Mouse (Mus musculus) intestine, embryonic 15.5 days (tissue): ENCODE data around the gene Cdca3. TPM values are rescaled to one million over a fixed set of nuclear protein-coding genes. Genes with fewer than 3 reads are reported as not detected.

Experiments
- ATAC-seq: fragments of 200-750 bp; cut with Nextera tagmentation; 2 replicates; pipeline ENCODE4 v1.8.0; 2017; ENCODE audit warnings: moderate TSS enrichment, moderate library complexity
- H3K27ac ChIP-seq: fragments of 300-500 bp; sonication (generic); 2 replicates; pipeline ENCODE4 v1.5.1; 2015; ENCODE audit warnings: mild to moderate bottlenecking, inconsistent platforms
- H3K27me3 ChIP-seq: fragments of 300-500 bp; sonication (generic); replicated peaks from 2 replicates; pipeline ENCODE4 v1.6.1; 2015; ENCODE audit warnings: inconsistent platforms
- H3K36me3 ChIP-seq: fragments of 300-500 bp; sonication (generic); 2 replicates; pipeline ENCODE4 v1.6.1; 2015; ENCODE audit warnings: inconsistent platforms
- H3K4me1 ChIP-seq: fragments of 300-500 bp; sonication (generic); replicated peaks from 2 replicates; pipeline ENCODE4 v1.6.1; 2015; ENCODE audit warnings: inconsistent platforms
- H3K4me2 ChIP-seq: fragments of 300-500 bp; sonication (generic); replicated peaks from 2 replicates; pipeline ENCODE4 v1.6.1; 2015; ENCODE audit warnings: mild to moderate bottlenecking, inconsistent platforms
- H3K4me3 ChIP-seq: fragments of 300-500 bp; sonication (generic); replicated peaks from 2 replicates; pipeline ENCODE4 v1.5.1; 2015; ENCODE audit warnings: inconsistent platforms
- H3K9ac ChIP-seq: fragments of 300-500 bp; sonication (generic); 2 replicates; pipeline ENCODE4 v1.6.1; 2015; ENCODE audit warnings: inconsistent platforms
- H3K9me3 ChIP-seq: fragments of 300-500 bp; sonication (generic); 2 replicates; pipeline ENCODE4 v1.6.1; 2016; ENCODE audit warnings: inconsistent platforms
- WGBS: fragments of 180-500 bp; shearing (Covaris S2); methylation state at CpG from one replicate; pipeline ENCODE4 v1.1.7; 2015; 5-methylcytosine and 5-hydroxymethylcytosine counted together
- polyA plus RNA-seq: library from polyadenylated mRNA; unstranded; fragments of >200 nt; fragmentation: Nextera tagmentation; extraction: Ambion mirVana; gene quantifications from 2 replicates; pipeline ENCODE4 v1.2.1, GENCODE M21; 2015

Cdca3 gene
- polyA plus RNA-seq, 1 experiment from 2014 or later: 166 TPM

GRCm38 (mm10) chr6:124861266-124861665 lies 31.9 kb downstream of the Cdca3 start:
- peaks cover 37% of the 10 kb centered on the region for H3K4me1 ChIP-seq
- H3K4me3 ChIP-seq: no peak overlapping the region
- H3K27me3 ChIP-seq: peaks cover 20% of the 10 kb centered on the region
- WGBS: 83% methylated on average over 19 of the region's 19 CpGs
- no peak overlapping the region for H3K27ac ChIP-seq
- H3K9me3 ChIP-seq: no peaks in the 10 kb centered on the region
- no peak overlapping the region for H3K9ac ChIP-seq
- H3K4me2 ChIP-seq: no peak overlapping the region
- H3K36me3 ChIP-seq: no peaks in the 10 kb centered on the region
- ATAC-seq: no peak

DNA sequence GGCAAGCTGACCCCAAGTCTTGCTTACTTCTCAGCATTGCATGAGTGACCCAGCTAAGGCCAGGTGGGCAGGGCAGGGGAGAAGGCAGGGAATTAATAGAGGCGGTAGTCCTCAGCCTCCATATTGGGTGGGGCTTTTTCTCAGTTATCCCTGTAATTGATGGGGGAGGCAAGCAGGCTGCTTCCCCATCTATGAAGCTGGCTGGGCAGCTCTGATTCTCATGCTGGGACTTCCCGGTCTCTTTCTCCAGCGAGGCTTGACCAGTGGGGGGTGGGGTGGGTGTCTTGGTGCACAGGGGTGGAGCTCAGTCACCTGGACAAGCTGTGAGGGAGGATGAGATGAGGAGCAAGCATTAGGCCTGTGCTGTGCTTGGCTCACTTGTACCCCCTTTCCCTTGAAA lies 32.5 kb downstream of the Cdca3 start:
- Histone ChIP-seq H3K27me3 (peaks cover 20% of the 10 kb centered on the region), H3K4me1 (peaks cover 34% of the 10 kb centered on the region)
- WGBS: 40% methylated on average over 3 of the region's 3 CpGs

DNA sequence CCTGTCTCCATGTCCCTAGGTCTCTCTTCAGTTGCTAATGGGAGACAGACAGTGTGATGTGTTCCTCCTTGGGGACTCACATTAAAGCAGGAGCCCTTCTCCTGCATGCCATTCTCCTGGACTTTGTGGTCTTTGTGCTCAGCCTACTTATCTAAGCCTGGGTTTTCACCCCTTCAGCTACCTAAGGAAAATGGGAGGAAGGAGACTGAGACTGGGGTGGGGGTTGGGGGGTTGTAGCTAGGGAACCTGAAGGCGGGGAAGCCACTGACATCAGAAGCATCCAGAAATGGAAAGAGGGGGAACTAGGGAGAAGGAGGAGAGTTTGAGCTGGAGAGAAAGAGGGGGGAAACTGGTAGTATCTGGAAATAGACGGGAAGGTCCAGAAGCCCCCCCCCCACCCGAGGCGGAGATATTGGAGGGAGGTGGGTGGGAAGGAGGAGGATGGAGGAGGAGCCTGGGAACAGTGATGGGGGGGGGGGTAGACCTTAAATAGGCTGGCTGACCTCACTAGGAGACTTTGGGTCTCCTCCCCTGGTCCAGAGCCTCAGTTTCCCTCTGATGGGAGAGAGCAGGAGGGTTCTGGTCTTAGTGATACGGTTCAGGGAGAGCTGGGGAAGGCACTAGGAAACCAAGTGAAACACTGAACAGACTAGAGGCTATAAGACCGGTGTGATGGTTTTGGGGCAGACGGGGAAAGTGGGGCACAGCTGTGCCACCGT lies 33.2 kb downstream of the Cdca3 start:
- H3K27ac ChIP-seq: no peak overlapping the region
- WGBS: 15% methylated on average over 8 of the region's 8 CpGs
- H3K9ac ChIP-seq: no peak overlapping the region
- peaks cover 34% of the 10 kb centered on the region for H3K4me1 ChIP-seq
- H3K4me3 ChIP-seq: peak overlapping the region; percentile 48
- ATAC-seq: peak; percentile 2; the same call in 1 of the 2 replicates
- H3K4me2 ChIP-seq: peak overlapping the region; percentile 80
- peaks cover 21% of the 10 kb centered on the region for H3K27me3 ChIP-seq
- H3K36me3 ChIP-seq: no peaks in the 10 kb centered on the region
- H3K9me3 ChIP-seq: no peaks in the 10 kb centered on the region

More for the DNA sequence above, 32.5 kb downstream of the Cdca3 start:
- no peak overlapping the region for H3K4me3 ChIP-seq
- no peak overlapping the region for H3K27ac ChIP-seq
- ATAC-seq: no peak
- no peaks in the 10 kb centered on the region for H3K9me3 ChIP-seq
- H3K9ac ChIP-seq: no peak overlapping the region
- H3K36me3 ChIP-seq: no peaks in the 10 kb centered on the region
- no peak overlapping the region for H3K4me2 ChIP-seq

- peaks cover 21% of the 10 kb centered on the region for H3K27me3 ChIP-seq
- peak; percentile 51 for ATAC-seq
- no peaks in the 10 kb centered on the region for H3K9me3 ChIP-seq
- H3K4me2 ChIP-seq: peak overlapping the region; percentile 80
- H3K36me3 ChIP-seq: no peaks in the 10 kb centered on the region
- no peak overlapping the region for H3K27ac ChIP-seq
- 1% methylated on average over 16 of the region's 16 CpGs for WGBS
- H3K4me3 ChIP-seq: peak overlapping the region; percentile 48
- H3K9ac ChIP-seq: peak overlapping the region; percentile 47
- peaks cover 32% of the 10 kb centered on the region for H3K4me1 ChIP-seq
Observed at GRCm38 (mm10) chr6:124863125-124863657, 33.8 kb downstream of the Cdca3 start.

GRCm38 (mm10) chr6:124863658-124864298 lies 34.4 kb downstream of the Cdca3 start, which contains the start of gene Gpr162:
Gene Gpr162, minus strand, starts transcription at chr6:124863983.
- Histone ChIP-seq H3K4me1 (peaks cover 28% of the 10 kb centered on the region), H3K27me3 (peaks cover 20% of the 10 kb centered on the region), H3K27ac (no peak within 1 kb of the TSS), H3K9ac (peak within 1 kb of the TSS; percentile 47), H3K4me2 (peak within 1 kb of the TSS; percentile 80), H3K36me3 (no peaks in the 10 kb centered on the region), H3K4me3 (peak within 1 kb of the TSS; percentile 48), H3K9me3 (no peaks in the 10 kb centered on the region)
- under 1% methylated on average over 37 of the region's 43 CpGs for WGBS
- ATAC-seq: peak; percentile 81

GRCm38 (mm10) chr6:124865766-124866362 lies 36.5 kb downstream of the Cdca3 start:
- H3K4me2 ChIP-seq: no peak overlapping the region
- peaks cover 12% of the 10 kb centered on the region for H3K27me3 ChIP-seq
- H3K4me3 ChIP-seq: no peak overlapping the region
- H3K9me3 ChIP-seq: no peaks in the 10 kb centered on the region
- H3K36me3 ChIP-seq: no peaks in the 10 kb centered on the region
- peaks cover 18% of the 10 kb centered on the region for H3K4me1 ChIP-seq
- no peak overlapping the region for H3K9ac ChIP-seq
- no peak overlapping the region for H3K27ac ChIP-seq
- WGBS: 42% methylated on average over 18 of the region's 18 CpGs
- ATAC-seq: no peak

DNA sequence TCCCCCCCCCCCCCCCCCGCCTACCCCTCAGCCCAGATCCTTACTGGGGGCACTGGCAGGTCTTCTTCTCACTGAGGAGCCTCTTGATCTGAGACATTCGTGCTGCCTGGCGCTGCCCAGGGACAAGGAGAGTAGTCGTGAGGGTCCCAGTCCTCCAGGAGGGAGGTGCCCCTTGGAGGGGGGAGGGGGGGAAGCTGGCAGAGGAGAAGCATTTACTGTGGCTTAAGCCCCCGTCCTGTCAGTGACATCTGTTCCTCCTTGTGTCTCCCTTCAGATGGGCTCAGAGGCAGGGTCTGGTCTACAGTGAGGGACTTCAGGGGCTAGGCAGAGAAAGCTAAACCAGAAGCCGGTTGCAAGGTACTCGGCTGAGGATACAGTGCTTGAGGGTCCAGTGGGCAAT lies 37.2 kb downstream of the Cdca3 start:
- Histone ChIP-seq H3K36me3 (no peaks in the 10 kb centered on the region), H3K9me3 (no peaks in the 10 kb centered on the region), H3K27me3 (peaks cover 9% of the 10 kb centered on the region; the same call in 1 of the 2 replicates), H3K4me3 (no peak overlapping the region), H3K4me1 (peaks cover 18% of the 10 kb centered on the region), H3K27ac (no peak overlapping the region), H3K4me2 (no peak overlapping the region), H3K9ac (no peak overlapping the region)
- whole genome bisulfite sequencing: 68% methylated on average over 6 of the region's 7 CpGs
- ATAC-seq: no peak

GRCm38 (mm10) chr6:124874348-124874747 lies 45.0 kb downstream of the Cdca3 start:
- no peak overlapping the region for H3K9ac ChIP-seq
- H3K4me1 ChIP-seq: no peaks in the 10 kb centered on the region
- no peaks in the 10 kb centered on the region for H3K9me3 ChIP-seq
- H3K36me3 ChIP-seq: no peaks in the 10 kb centered on the region
- no peaks in the 10 kb centered on the region for H3K27me3 ChIP-seq
- 48% methylated on average over 2 of the region's 3 CpGs for WGBS
- H3K4me3 ChIP-seq: no peak overlapping the region
- H3K4me2 ChIP-seq: no peak overlapping the region
- ATAC-seq: no peak
- no peak overlapping the region for H3K27ac ChIP-seq

- H3K4me3 ChIP-seq: no peak overlapping the region
- no peak overlapping the region for H3K9ac ChIP-seq
- no peaks in the 10 kb centered on the region for H3K36me3 ChIP-seq
- ATAC-seq: no peak
- 51% methylated on average over 6 of the region's 6 CpGs for WGBS
- H3K4me1 ChIP-seq: no peaks in the 10 kb centered on the region
- no peaks in the 10 kb centered on the region for H3K9me3 ChIP-seq
- H3K4me2 ChIP-seq: no peak overlapping the region
- H3K27ac ChIP-seq: no peak overlapping the region
- no peaks in the 10 kb centered on the region for H3K27me3 ChIP-seq
Observed at GRCm38 (mm10) chr6:124879390-124879789, 50.0 kb downstream of the Cdca3 start.

DNA sequence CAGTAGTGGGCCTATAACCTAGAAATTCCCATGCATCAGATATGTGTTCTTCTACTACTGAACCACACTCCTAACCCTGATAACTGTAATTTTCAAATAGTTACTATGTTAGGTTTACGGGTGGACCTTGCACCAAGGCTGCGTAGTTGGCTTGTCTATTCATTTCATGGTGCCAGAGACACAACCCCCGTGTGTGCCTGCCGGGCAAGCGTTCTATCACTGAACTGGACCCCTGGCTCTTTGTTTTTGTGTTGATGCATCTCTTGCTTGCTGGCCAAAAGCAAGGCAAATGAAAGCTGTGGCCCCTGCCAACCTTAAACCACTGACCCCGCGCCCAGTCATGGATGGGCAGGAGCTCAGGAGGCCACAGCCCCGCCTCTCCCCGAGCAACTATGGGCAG lies 52.5 kb downstream of the Cdca3 start:
- Histone ChIP-seq H3K4me3 (no peak overlapping the region), H3K4me2 (no peak overlapping the region), H3K27ac (no peak overlapping the region), H3K9ac (no peak overlapping the region), H3K36me3 (no peaks in the 10 kb centered on the region), H3K9me3 (no peaks in the 10 kb centered on the region), H3K4me1 (no peaks in the 10 kb centered on the region), H3K27me3 (no peaks in the 10 kb centered on the region)
- ATAC-seq: no peak
- 90% methylated on average over 9 of the region's 9 CpGs for WGBS
